Mouse (Mus musculus): ENCODE results near the gene Atg4a-ps. TPM values are rescaled to one million over a fixed set of nuclear protein-coding genes. Genes with fewer than 3 reads are reported as not detected.

The Atg4a-ps gene
- total RNA-seq, 2 experiments from 2014 or later = 0.17 to 2.9 TPM

GRCm38 (mm10) chr3:103627661-103628060 is 18.2 kb downstream of the Atg4a-ps start:
- DNase-seq (ENCODE audit: low spot score in 2 of 2) = no peak

- no peak for DNase-seq (ENCODE audit: low spot score in 2 of 2)
These were observed 19.4 kb downstream of the Atg4a-ps start for GRCm38 (mm10) chr3:103626481-103626880.

GRCm38 (mm10) chr3:103625169-103625568 is 20.7 kb downstream of the Atg4a-ps start:
- DNase-seq (ENCODE audit: low spot score in 2 of 2) = no peak

- no peak for DNase-seq (ENCODE audit: low spot score in 2 of 2)
These were observed 21.2 kb downstream of the Atg4a-ps start for GRCm38 (mm10) chr3:103624591-103625051.

GRCm38 (mm10) chr3:103623893-103624470 is 21.9 kb downstream of the Atg4a-ps start:
- no peak for DNase-seq (ENCODE audit: low spot score in 2 of 2)

- DNase-seq (ENCODE audit: low spot score in 2 of 2) = no peak
These were observed 25.8 kb downstream of the Atg4a-ps start for GRCm38 (mm10) chr3:103620101-103620500.

- no peak for DNase-seq (ENCODE audit: low spot score in 2 of 2)
These were observed 28.9 kb downstream of the Atg4a-ps start for GRCm38 (mm10) chr3:103616981-103617380.

- no peak for DNase-seq (ENCODE audit: low spot score in 2 of 2)
These were observed 30.2 kb downstream of the Atg4a-ps start for GRCm38 (mm10) chr3:103615621-103616020.

GRCm38 (mm10) chr3:103612636-103613355 is 33.1 kb downstream of the Atg4a-ps start:
- no peak for DNase-seq (ENCODE audit: low spot score in 2 of 2)

- DNase-seq (ENCODE audit: low spot score in 2 of 2) = no peak
These were observed 35.6 kb downstream of the Atg4a-ps start for GRCm38 (mm10) chr3:103610231-103610630.

- no peak for DNase-seq (ENCODE audit: low spot score in 2 of 2)
These were observed 38.9 kb downstream of the Atg4a-ps start for GRCm38 (mm10) chr3:103606660-103607595.

- DNase-seq (ENCODE audit: low spot score in 2 of 2) = no peak
These were observed 39.7 kb downstream of the Atg4a-ps start for GRCm38 (mm10) chr3:103606045-103606597.

GRCm38 (mm10) chr3:103601561-103601960 is 44.3 kb downstream of the Atg4a-ps start:
- no peak for DNase-seq (ENCODE audit: low spot score in 2 of 2)

- no peak for DNase-seq (ENCODE audit: low spot score in 2 of 2)
These were observed 44.9 kb downstream of the Atg4a-ps start for GRCm38 (mm10) chr3:103601011-103601410.

- DNase-seq (ENCODE audit: low spot score in 2 of 2) = no peak
These were observed 48.3 kb downstream of the Atg4a-ps start for GRCm38 (mm10) chr3:103597586-103597985.

GRCm38 (mm10) chr3:103595271-103595810 is 50.5 kb downstream of the Atg4a-ps start:
- DNase-seq (ENCODE audit: low spot score in 2 of 2) = no peak

Small RNA genes lying within 50 kb of the gene (microRNA-seq; reads per million reads assigned to microRNA genes)
- not detected for gene Gm25325

Other genes starting within 250 kb of the Atg4a-ps start
- under 1 TPM; 0.20 to 0.56 TPM for gene Syt6, start 70.8 kb downstream of the Atg4a-ps start, total RNA-seq (2021)
- 10 to 100 TPM; 31.6 to 33.6 TPM for gene Olfml3, start 91.9 kb upstream of the Atg4a-ps start, total RNA-seq (2021)
- not detected for gene Gm10964, start 93.3 kb upstream of the Atg4a-ps start, total RNA-seq (2021)
- gene Hipk1, start 145.5 kb upstream of the Atg4a-ps start, total RNA-seq (2021) = 100 to 1,000 TPM; 126 to 134 TPM
- gene Dclre1b, start 163.4 kb upstream of the Atg4a-ps start, total RNA-seq (2021) = 10 to 100 TPM; 20.5 to 21.3 TPM
- gene Ap4b1, start 163.5 kb upstream of the Atg4a-ps start, total RNA-seq (2021) = 10 to 100 TPM; 18.7 to 22.1 TPM
- gene Gm43064, start 163.5 kb upstream of the Atg4a-ps start, total RNA-seq (2021) = not detected
- gene Bcl2l15, start 186.5 kb upstream of the Atg4a-ps start, total RNA-seq (2021) = under 1 TPM; 0.31 to 0.50 TPM
- gene Ptpn22, start 213.7 kb upstream of the Atg4a-ps start, total RNA-seq (2021) = 1 to 10 TPM; 1.1 to 1.4 TPM